Mouse (Mus musculus): ENCODE results near the gene Arid1b. TPM values are rescaled to one million over a fixed set of nuclear protein-coding genes. Genes with fewer than 3 reads are reported as not detected.

Gene Arid1b
- total and polyA plus RNA-seq, 3 experiments = 11.6 to 49.1 (median 32.4) TPM

- TF ChIP-seq GATA2 (IDR thresholded peaks at IDR 0.05; ENCODE audit: borderline replicate concordance, low read depth, low read length) (no peak), GATA1 (IDR thresholded peaks at IDR 0.05; ENCODE audit: borderline replicate concordance, low read length) (no peak), CTCF (IDR thresholded peaks at IDR 0.05; ENCODE audit: low read depth, low read length) (no peak), TAL1 (conservative IDR thresholded peaks at IDR 0.05; ENCODE audit: low read depth, low read length) (no peak), POLR2AphosphoS5 (IDR thresholded peaks at IDR 0.05; ENCODE audit: insufficient replicate concordance, low read depth, low read length) (no peak)
- 0 out of 2 replicates have a peak, but pooled peaks have one; percentile 10 for ATAC-seq (ENCODE audit: extremely low read depth, insufficient number of reproducible peaks, low FRiP score, poor library complexity, severe bottlenecking)
- Histone ChIP-seq H3K4me3 (ENCODE audit: low read depth, low read length) (peak overlapping the region; percentile 82), H3K4me1 (ENCODE audit: insufficient read depth, low read depth, low read length) (peaks cover 16% of the 10 kb centered on the region), H3K27me3 (ENCODE audit: insufficient read depth, low read length) (no peaks in the 10 kb centered on the region), H3K9me3 (replicated peaks) (no peaks in the 10 kb centered on the region), H3K36me3 (replicated peaks) (no peaks in the 10 kb centered on the region)
- DNase-seq (ENCODE audit: low spot score) = peak; percentile 9
These were observed 664 bp upstream of the Arid1b start for GRCm38 (mm10) chr17:4993497-4993839.

GRCm38 (mm10) chr17:4994504-4994812 lies 326 bp downstream of the Arid1b start:
- no peak for TF ChIP-seq POLR2AphosphoS5 (IDR thresholded peaks at IDR 0.05; ENCODE audit: insufficient replicate concordance, low read depth, low read length)
- TF ChIP-seq GATA2 (IDR thresholded peaks at IDR 0.05; ENCODE audit: borderline replicate concordance, low read depth, low read length) = no peak
- TF ChIP-seq CTCF (IDR thresholded peaks at IDR 0.05; ENCODE audit: low read depth, low read length) = no peak
- TF ChIP-seq GATA1 (IDR thresholded peaks at IDR 0.05; ENCODE audit: borderline replicate concordance, low read length) = no peak
- TF ChIP-seq TAL1 (conservative IDR thresholded peaks at IDR 0.05; ENCODE audit: low read depth, low read length) = no peak
- no peaks in the 10 kb centered on the region for H3K36me3 ChIP-seq (replicated peaks)

DNA sequence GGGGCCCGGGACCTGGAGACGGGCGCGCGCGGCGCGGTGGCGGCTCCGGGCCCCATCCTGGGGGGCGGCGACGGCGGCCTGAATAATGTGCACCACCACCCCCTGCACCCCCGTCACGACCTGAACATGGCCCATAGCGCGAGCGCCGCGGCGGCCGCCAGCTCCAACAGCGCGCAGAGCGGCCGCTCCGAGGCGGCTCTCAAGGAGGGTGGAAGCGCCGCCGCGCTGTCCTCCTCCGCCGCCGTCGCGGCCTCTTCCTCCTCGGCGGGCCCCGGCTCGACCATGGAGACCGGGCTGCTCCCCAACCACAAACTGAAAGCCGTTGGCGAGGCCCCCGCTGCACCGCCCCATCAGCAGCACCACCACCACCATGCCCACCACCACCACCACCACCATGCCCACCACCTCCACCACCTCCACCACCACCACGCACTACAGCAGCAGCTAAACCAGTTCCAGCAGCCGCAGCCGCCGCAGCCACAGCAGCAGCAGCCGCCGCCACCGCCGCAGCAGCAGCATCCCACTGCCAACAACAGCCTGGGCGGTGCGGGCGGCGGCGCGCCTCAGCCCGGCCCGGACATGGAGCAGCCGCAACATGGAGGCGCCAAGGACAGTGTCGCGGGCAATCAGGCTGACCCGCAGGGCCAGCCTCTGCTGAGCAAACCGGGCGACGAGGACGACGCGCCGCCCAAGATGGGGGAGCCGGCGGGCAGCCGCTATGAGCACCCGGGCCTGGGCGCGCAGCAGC lies 855 bp downstream of the Arid1b start:
- peaks cover 2% of the 10 kb centered on the region for H3K36me3 ChIP-seq (replicated peaks)
- ATAC-seq (ENCODE audit: extremely low read depth, insufficient number of reproducible peaks, low FRiP score, poor library complexity, severe bottlenecking) = no peak
- H3K27me3 ChIP-seq (ENCODE audit: insufficient read depth, low read length) = no peaks in the 10 kb centered on the region
- TF ChIP-seq GATA2 (IDR thresholded peaks at IDR 0.05; ENCODE audit: borderline replicate concordance, low read depth, low read length) (no peak), CTCF (IDR thresholded peaks at IDR 0.05; ENCODE audit: low read depth, low read length) (no peak), POLR2AphosphoS5 (IDR thresholded peaks at IDR 0.05; ENCODE audit: insufficient replicate concordance, low read depth, low read length) (no peak), TAL1 (conservative IDR thresholded peaks at IDR 0.05; ENCODE audit: low read depth, low read length) (no peak), GATA1 (IDR thresholded peaks at IDR 0.05; ENCODE audit: borderline replicate concordance, low read length) (no peak)
- H3K9me3 ChIP-seq (replicated peaks) = no peaks in the 10 kb centered on the region
- peak; percentile 86 for DNase-seq (ENCODE audit: low spot score)
- H3K4me1 ChIP-seq (ENCODE audit: insufficient read depth, low read depth, low read length) = peaks cover 19% of the 10 kb centered on the region
- peak overlapping the region; percentile 82 for H3K4me3 ChIP-seq (ENCODE audit: low read depth, low read length)

More at GRCm38 (mm10) chr17:4994504-4994812, 326 bp downstream of the Arid1b start:
- DNase-seq (ENCODE audit: low spot score) = no peak
- H3K27me3 ChIP-seq (ENCODE audit: insufficient read depth, low read length) = no peaks in the 10 kb centered on the region
- ATAC-seq (ENCODE audit: extremely low read depth, insufficient number of reproducible peaks, low FRiP score, poor library complexity, severe bottlenecking) = no peak
- H3K9me3 ChIP-seq (replicated peaks) = no peaks in the 10 kb centered on the region
- H3K4me1 ChIP-seq (ENCODE audit: insufficient read depth, low read depth, low read length) = peaks cover 16% of the 10 kb centered on the region
- peak overlapping the region; percentile 82 for H3K4me3 ChIP-seq (ENCODE audit: low read depth, low read length)

GRCm38 (mm10) chr17:4995561-4996051 lies 1.5 kb downstream of the Arid1b start:
- ATAC-seq (ENCODE audit: extremely low read depth, insufficient number of reproducible peaks, low FRiP score, poor library complexity, severe bottlenecking) (no peak), DNase-seq (ENCODE audit: low spot score) (peak; percentile 45)
- Histone ChIP-seq H3K27me3 (ENCODE audit: insufficient read depth, low read length) (no peaks in the 10 kb centered on the region), H3K4me3 (ENCODE audit: low read depth, low read length) (peak overlapping the region; percentile 82), H3K4me1 (ENCODE audit: insufficient read depth, low read depth, low read length) (peaks cover 21% of the 10 kb centered on the region), H3K9me3 (replicated peaks) (no peaks in the 10 kb centered on the region), H3K36me3 (replicated peaks) (peaks cover 5% of the 10 kb centered on the region)
- no peak for TF ChIP-seq GATA1 (IDR thresholded peaks at IDR 0.05; ENCODE audit: borderline replicate concordance, low read length)
- no peak for TF ChIP-seq POLR2AphosphoS5 (IDR thresholded peaks at IDR 0.05; ENCODE audit: insufficient replicate concordance, low read depth, low read length)
- no peak for TF ChIP-seq GATA2 (IDR thresholded peaks at IDR 0.05; ENCODE audit: borderline replicate concordance, low read depth, low read length)
- no peak for TF ChIP-seq CTCF (IDR thresholded peaks at IDR 0.05; ENCODE audit: low read depth, low read length)
- no peak for TF ChIP-seq TAL1 (conservative IDR thresholded peaks at IDR 0.05; ENCODE audit: low read depth, low read length)

DNA sequence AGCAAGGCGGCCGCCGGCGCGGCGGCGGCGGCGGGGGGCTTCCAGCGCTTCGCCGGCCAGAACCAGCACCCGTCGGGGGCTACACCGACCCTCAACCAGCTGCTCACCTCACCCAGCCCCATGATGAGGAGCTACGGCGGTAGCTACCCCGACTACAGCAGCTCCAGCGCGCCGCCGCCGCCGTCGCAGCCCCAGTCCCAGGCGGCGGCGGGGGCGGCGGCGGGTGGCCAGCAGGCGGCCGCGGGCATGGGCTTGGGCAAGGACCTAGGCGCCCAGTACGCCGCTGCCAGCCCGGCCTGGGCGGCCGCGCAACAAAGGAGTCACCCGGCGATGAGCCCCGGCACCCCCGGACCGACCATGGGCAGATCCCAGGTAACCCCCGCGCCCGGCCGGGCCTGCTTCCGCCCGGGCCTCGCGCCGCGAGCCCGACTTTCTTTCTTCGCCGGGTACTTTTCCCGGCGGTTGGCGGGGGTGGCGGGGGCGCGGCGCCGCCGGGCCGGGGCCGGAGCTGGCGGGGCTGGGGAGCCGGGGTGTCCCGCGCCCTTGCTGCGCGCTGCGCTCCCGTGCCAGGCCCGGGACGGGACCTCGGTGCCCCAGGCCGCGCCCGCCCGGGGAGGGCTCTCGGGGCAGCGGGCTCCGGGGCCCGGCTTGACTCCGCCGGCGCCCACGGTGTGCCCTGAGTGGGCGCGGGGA lies 2.1 kb downstream of the Arid1b start:
- ATAC-seq (ENCODE audit: extremely low read depth, insufficient number of reproducible peaks, low FRiP score, poor library complexity, severe bottlenecking) (no peak), DNase-seq (ENCODE audit: low spot score) (peak; percentile 53)
- TF ChIP-seq GATA1 (IDR thresholded peaks at IDR 0.05; ENCODE audit: borderline replicate concordance, low read length) (no peak), TAL1 (conservative IDR thresholded peaks at IDR 0.05; ENCODE audit: low read depth, low read length) (no peak), GATA2 (IDR thresholded peaks at IDR 0.05; ENCODE audit: borderline replicate concordance, low read depth, low read length) (no peak), POLR2AphosphoS5 (IDR thresholded peaks at IDR 0.05; ENCODE audit: insufficient replicate concordance, low read depth, low read length) (no peak), CTCF (IDR thresholded peaks at IDR 0.05; ENCODE audit: low read depth, low read length) (no peak)
- Histone ChIP-seq H3K4me1 (ENCODE audit: insufficient read depth, low read depth, low read length) (peaks cover 21% of the 10 kb centered on the region), H3K27me3 (ENCODE audit: insufficient read depth, low read length) (no peaks in the 10 kb centered on the region), H3K36me3 (replicated peaks) (peaks cover 9% of the 10 kb centered on the region), H3K9me3 (replicated peaks) (no peaks in the 10 kb centered on the region), H3K4me3 (ENCODE audit: low read depth, low read length) (peak overlapping the region; percentile 82)
